Mouse (Mus musculus) heart, adult 2 months (tissue): ENCODE results near the gene Gm2016. TPM values are rescaled to one million over a fixed set of nuclear protein-coding genes. Genes with fewer than 3 reads are reported as not detected.
"Not testable (repeated sequence)": the region's sequence is repeated elsewhere in the genome, so short reads cannot be mapped to it uniquely, and the experiment has no call there.

Source experiments
- DNase-seq, 2 experiments: peaks; one replicate each; pipeline ENCODE4 v3.0.0; 2021
- H3K27ac ChIP-seq: fragments of 200-600 bp; 2 replicates; pipeline ENCODE4 v1.8.1; 2022
- H3K27me3 ChIP-seq: fragments of 200-500 bp; 2 replicates; pipeline ENCODE4 v1.6.1; 2012; ENCODE audit warnings: mild to moderate bottlenecking, low read length, inconsistent platforms, mixed read lengths; ENCODE audit not compliant: control insufficient read depth, insufficient read depth
- H3K36me3 ChIP-seq: fragments of 200-500 bp; 2 replicates; pipeline ENCODE4 v1.6.1; 2012; ENCODE audit warnings: low read length, inconsistent platforms; ENCODE audit not compliant: control insufficient read depth, insufficient read depth
- H3K4me1 ChIP-seq: fragments of 200-500 bp; 2 replicates; pipeline ENCODE4 v1.6.1; 2011; ENCODE audit warnings: low read length; ENCODE audit not compliant: control insufficient read depth, insufficient read depth
- H3K4me3 ChIP-seq: fragments of 200-600 bp; 2 replicates; pipeline ENCODE4 v1.8.1; 2022
- H3K79me2 ChIP-seq: fragments of 200-500 bp; replicated peaks from 2 replicates; pipeline ENCODE4 v1.6.1; 2012; ENCODE audit warnings: mild to moderate bottlenecking, inconsistent platforms, low read length, moderate library complexity, mixed read lengths; ENCODE audit not compliant: control insufficient read depth, insufficient read depth
- H3K9ac ChIP-seq: fragments of 200-500 bp; 2 replicates; pipeline ENCODE4 v1.6.1; 2012; ENCODE audit warnings: low read depth, mild to moderate bottlenecking, control low read depth, inconsistent platforms, low read length, mixed read lengths
- WGBS: fragments of 180-500 bp; shearing (Covaris S2); methylation state at CpG from one replicate; pipeline ENCODE4 v1.1.7; 2018; 5-methylcytosine and 5-hydroxymethylcytosine counted together
- intact Hi-C: fragments of 180-260 bp; cut with DNase I; formaldehyde crosslinking; loops from one replicate; pipeline ENCODE4 v1.15.1; 2025
- long read RNA-seq: library from polyadenylated mRNA; stranded (forward); transcript quantifications from one replicate; pipeline ENCODE4 v2.0.0, GENCODE M21; 2021
- polyA plus RNA-seq: library from polyadenylated mRNA; depleted of rRNA; stranded (reverse); fragments of >200 nt; gene quantifications from 2 replicates; pipeline ENCODE4 v1.2.3, GENCODE M21; 2012; rRNA removed
- total RNA-seq, 2 experiments: library from RNA; stranded (reverse); gene quantifications; 2 replicates each; pipeline ENCODE4 v1.2.3; 2021

The Gm2016 gene
- total RNA-seq (not detected), polyA plus RNA-seq (not detected in 2 replicates)
- long read RNA-seq = 0 reads

GRCm38 (mm10) chr12:87873772-87874171, at the start of gene Gm2016:
TSS of gene Gm2016 (plus strand) at chr12:87874072.
- WGBS = 64% methylated on average over 5 of the region's 5 CpGs
- not testable (repeated sequence) for H3K4me1 ChIP-seq

GRCm38 (mm10) chr12:87842239-87842638, 31.6 kb upstream of the Gm2016 start, which contains the start of gene Gm2001:
TSS of gene Gm2001 (minus strand) at chr12:87842339.
- intact Hi-C loops, H3K4me3 ChIP-seq, H3K36me3 ChIP-seq, H3K27me3 ChIP-seq, H3K79me2 ChIP-seq, H3K9ac ChIP-seq, H3K4me1 ChIP-seq, DNase-seq, H3K27ac ChIP-seq: not testable (repeated sequence)
- WGBS = 57% methylated on average over 2 of the region's 2 CpGs

More at GRCm38 (mm10) chr12:87873772-87874171, at the start of gene Gm2016:
- H3K79me2 ChIP-seq, H3K27me3 ChIP-seq, H3K36me3 ChIP-seq, H3K9ac ChIP-seq, DNase-seq, intact Hi-C loops, H3K27ac ChIP-seq, H3K4me3 ChIP-seq: not testable (repeated sequence)

GRCm38 (mm10) chr12:87850657-87851056, 23.2 kb upstream of the Gm2016 start:
- DNase-seq = not testable (repeated sequence)

GRCm38 (mm10) chr12:87856067-87856466, 17.8 kb upstream of the Gm2016 start:
- H3K9ac ChIP-seq, H3K4me3 ChIP-seq, H3K79me2 ChIP-seq, H3K36me3 ChIP-seq, intact Hi-C loops, DNase-seq, H3K27ac ChIP-seq, H3K27me3 ChIP-seq, H3K4me1 ChIP-seq: not testable (repeated sequence)
- 50% methylated on average over 1 of the region's 1 CpGs for WGBS

More at GRCm38 (mm10) chr12:87850657-87851056, 23.2 kb upstream of the Gm2016 start:
- intact Hi-C loops, H3K79me2 ChIP-seq, H3K27ac ChIP-seq, H3K9ac ChIP-seq, H3K4me1 ChIP-seq, H3K4me3 ChIP-seq, H3K36me3 ChIP-seq, H3K27me3 ChIP-seq: not testable (repeated sequence)
- WGBS = no CpG with 5 or more reads among the region's 2 CpGs

GRCm38 (mm10) chr12:87861740-87862692, 11.9 kb upstream of the Gm2016 start:
- peak in 1 of 2 experiments; percentile 19 for DNase-seq
- intact Hi-C loops = not testable (repeated sequence)
- 76% methylated on average over 23 of the region's 23 CpGs for WGBS

GRCm38 (mm10) chr12:87863638-87864037, 10.2 kb upstream of the Gm2016 start:
- H3K79me2 ChIP-seq, DNase-seq: not testable (repeated sequence)
- 91% methylated on average over 10 of the region's 11 CpGs for WGBS

More at GRCm38 (mm10) chr12:87861740-87862692, 11.9 kb upstream of the Gm2016 start:
- H3K36me3 ChIP-seq, H3K4me1 ChIP-seq, H3K9ac ChIP-seq, H3K4me3 ChIP-seq, H3K27ac ChIP-seq, H3K79me2 ChIP-seq, H3K27me3 ChIP-seq: not testable (repeated sequence)

GRCm38 (mm10) chr12:87864048-87864447, 9.8 kb upstream of the Gm2016 start:
- DNase-seq, H3K79me2 ChIP-seq, H3K9ac ChIP-seq, H3K36me3 ChIP-seq, H3K27me3 ChIP-seq, H3K4me1 ChIP-seq, H3K4me3 ChIP-seq, intact Hi-C loops, H3K27ac ChIP-seq: not testable (repeated sequence)
- WGBS = 62% methylated on average over 2 of the region's 2 CpGs

More at GRCm38 (mm10) chr12:87863638-87864037, 10.2 kb upstream of the Gm2016 start:
- H3K4me3 ChIP-seq, H3K27ac ChIP-seq, H3K36me3 ChIP-seq, intact Hi-C loops, H3K27me3 ChIP-seq, H3K4me1 ChIP-seq, H3K9ac ChIP-seq: not testable (repeated sequence)

- H3K4me1 ChIP-seq, H3K36me3 ChIP-seq, DNase-seq, intact Hi-C loops, H3K79me2 ChIP-seq, H3K27ac ChIP-seq, H3K9ac ChIP-seq, H3K27me3 ChIP-seq, H3K4me3 ChIP-seq: not testable (repeated sequence)
- 58% methylated on average over 1 of the region's 1 CpGs for WGBS
These were observed 21.2 kb downstream of the Gm2016 start, which contains the start of gene Gm2022 for GRCm38 (mm10) chr12:87895070-87895469. TSS of gene Gm2022 (plus strand) at chr12:87895370.

GRCm38 (mm10) chr12:87919721-87920120, 45.8 kb downstream of the Gm2016 start, which contains the start of gene Gm2035:
TSS of gene Gm2035 (minus strand) at chr12:87919857.
- H3K4me1 ChIP-seq, H3K4me3 ChIP-seq, H3K27me3 ChIP-seq, H3K36me3 ChIP-seq, DNase-seq, intact Hi-C loops, H3K79me2 ChIP-seq, H3K9ac ChIP-seq, H3K27ac ChIP-seq: not testable (repeated sequence)
- 67% methylated on average over 2 of the region's 2 CpGs for WGBS
